ENCODE assay signal across 14 mouse cellular contexts in genomic region chr11:69327648-69328047, GRCm38 (mm10). TPM values are rescaled to one million over a fixed set of nuclear protein-coding genes. Genes with fewer than 3 reads are reported as not detected.
DNase-seq lines count a peak whose midpoint lies in the region; ATAC-seq lines count a peak whose summit lies in the region.
"Had no signal": no experiment of that assay in that cellular context is flagged by ENCODE, and none has a peak within 500 bp of the region (broad histone marks: within the 10 kb centered on the region; RNA-seq: fewer than 3 reads in every experiment).

No protein-coding gene starts in this region.

- WGBS in lung, embryonic 15.5 days: 36% methylated on average over 6 of the region's 6 CpGs
- 64% methylated on average over 6 of the region's 6 CpGs for WGBS in midbrain, embryonic 14.5 days
- WGBS in midbrain, embryonic 13.5 days: 65% methylated on average over 6 of the region's 6 CpGs
- 56% methylated on average over 6 of the region's 6 CpGs for WGBS in forebrain, embryonic 12.5 days

- DNase-seq in lung, postnatal 10 days: no peak
- DNase-seq in midbrain, embryonic 14.5 days: no peak
- DNase-seq in induced T-regulatory cell, adult 2 months (ENCODE audit: low read depth): peak; percentile 40
- peak; percentile 37 for DNase-seq in naive thymus-derived CD4-positive, alpha-beta T cell, adult 2 months (ENCODE audit: low read depth)
- DNase-seq: cerebellum, adult 11 months; cerebellum, postnatal 36 days; gastrocnemius, adult 2 months; gastrocnemius, postnatal 25 days had no signal

- no peak for ATAC-seq in lung, embryonic 15.5 days (ENCODE audit: borderline replicate concordance, extremely low read depth, low FRiP score, low TSS enrichment)
- ATAC-seq in midbrain, embryonic 14.5 days (ENCODE audit: low FRiP score, low TSS enrichment): no peak
- ATAC-seq in midbrain, embryonic 13.5 days: no peak
- no peak for ATAC-seq in forebrain, embryonic 12.5 days (ENCODE audit: low FRiP score)
- ATAC-seq: forebrain, embryonic 14.5 days; hindbrain, embryonic 16.5 days had no signal

- no peaks in the 10 kb centered on the region for H3K36me3 ChIP-seq in lung, embryonic 15.5 days
- no peaks in the 10 kb centered on the region for H3K36me3 ChIP-seq in midbrain, embryonic 14.5 days (ENCODE audit: control insufficient read depth, insufficient read depth, low read length)
- H3K36me3 ChIP-seq in midbrain, embryonic 13.5 days: no peaks in the 10 kb centered on the region
- H3K36me3 ChIP-seq in forebrain, embryonic 12.5 days (replicated peaks): no peaks in the 10 kb centered on the region
- H3K36me3 ChIP-seq: heart, embryonic 12.5 days had no signal

- H3K4me1 ChIP-seq in lung, embryonic 15.5 days: peaks cover 45% of the 10 kb centered on the region
- H3K4me1 ChIP-seq in midbrain, embryonic 14.5 days (ENCODE audit: control insufficient read depth, insufficient read depth, low read length): peaks cover 30% of the 10 kb centered on the region
- H3K4me1 ChIP-seq in midbrain, embryonic 13.5 days (replicated peaks): peaks cover 51% of the 10 kb centered on the region
- H3K4me1 ChIP-seq in forebrain, embryonic 12.5 days: peaks cover 50% of the 10 kb centered on the region

- H3K4me3 ChIP-seq in lung, embryonic 15.5 days: no peak overlapping the region
- no peak overlapping the region for H3K4me3 ChIP-seq in midbrain, embryonic 14.5 days (replicated peaks; ENCODE audit: low read depth, low read length)
- no peak overlapping the region for H3K4me3 ChIP-seq in midbrain, embryonic 13.5 days (replicated peaks)
- no peak overlapping the region for H3K4me3 ChIP-seq in forebrain, embryonic 12.5 days (replicated peaks)
- H3K4me3 ChIP-seq: gastrocnemius, adult 2 months had no signal

- H3K4me2 ChIP-seq in lung, embryonic 15.5 days: peak overlapping the region; percentile 92; the same call in 1 of the 2 replicates
- H3K4me2 ChIP-seq in midbrain, embryonic 14.5 days (ENCODE audit: low read length): peak overlapping the region; percentile 7; the same call in 1 of the 2 replicates
- H3K4me2 ChIP-seq in midbrain, embryonic 13.5 days (replicated peaks): no peak overlapping the region
- H3K4me2 ChIP-seq in forebrain, embryonic 12.5 days: no peak overlapping the region

- no peak overlapping the region for H3K9ac ChIP-seq in lung, embryonic 15.5 days
- H3K9ac ChIP-seq in midbrain, embryonic 14.5 days (replicated peaks; ENCODE audit: low read length): no peak overlapping the region
- no peak overlapping the region for H3K9ac ChIP-seq in midbrain, embryonic 13.5 days (replicated peaks)
- H3K9ac ChIP-seq in forebrain, embryonic 12.5 days: no peak overlapping the region
- H3K9ac ChIP-seq: heart, embryonic 12.5 days had no signal

- no peaks in the 10 kb centered on the region for H3K9me3 ChIP-seq in lung, embryonic 15.5 days
- no peaks in the 10 kb centered on the region for H3K9me3 ChIP-seq in midbrain, embryonic 14.5 days (ENCODE audit: control insufficient read depth, low read length)
- no peaks in the 10 kb centered on the region for H3K9me3 ChIP-seq in midbrain, embryonic 13.5 days
- no peaks in the 10 kb centered on the region for H3K9me3 ChIP-seq in forebrain, embryonic 12.5 days
- H3K9me3 ChIP-seq: heart, embryonic 12.5 days had no signal

- peaks cover 25% of the 10 kb centered on the region for H3K27me3 ChIP-seq in lung, embryonic 15.5 days
- H3K27me3 ChIP-seq in midbrain, embryonic 14.5 days (ENCODE audit: control insufficient read depth, insufficient read depth, low read length): peaks cover 12% of the 10 kb centered on the region
- H3K27me3 ChIP-seq in midbrain, embryonic 13.5 days: peaks cover 33% of the 10 kb centered on the region
- peaks cover 50% of the 10 kb centered on the region for H3K27me3 ChIP-seq in forebrain, embryonic 12.5 days

- no peak overlapping the region for H3K27ac ChIP-seq in lung, embryonic 15.5 days
- H3K27ac ChIP-seq in midbrain, embryonic 14.5 days (replicated peaks; ENCODE audit: low read depth, low read length): no peak overlapping the region
- no peak overlapping the region for H3K27ac ChIP-seq in midbrain, embryonic 13.5 days
- no peak overlapping the region for H3K27ac ChIP-seq in forebrain, embryonic 12.5 days
- H3K27ac ChIP-seq: gastrocnemius, adult 2 months had no signal

RNA-seq across cellular contexts. Expression of gene Kcnab3, which starts 1.6 kb away (rescaled TPM):
- polyA plus RNA-seq in lung, embryonic 15.5 days (2015; fragmentation: Nextera tagmentation; extraction: Ambion mirVana): 0.74 and 1.1 TPM in 2 replicates
- polyA plus RNA-seq in midbrain, embryonic 14.5 days (2014; fragmentation: Nextera tagmentation; extraction: Ambion mirVana): 4.1 and 4.3 TPM in 2 replicates
- 3.9 and 4.9 TPM in 2 replicates for polyA plus RNA-seq in midbrain, embryonic 13.5 days (2015; fragmentation: Nextera tagmentation; extraction: Ambion mirVana)
- polyA plus RNA-seq in forebrain, embryonic 12.5 days (2016; fragmentation: Nextera tagmentation; extraction: Ambion mirVana): 5.1 and 5.5 TPM in 2 replicates

RNA-seq across cellular contexts. Expression of gene Trappc1, which starts 3.9 kb away (rescaled TPM):
- 150 and 157 TPM in 2 replicates for polyA plus RNA-seq in lung, embryonic 15.5 days (2015; fragmentation: Nextera tagmentation; extraction: Ambion mirVana)
- 189 and 220 TPM in 2 replicates for polyA plus RNA-seq in midbrain, embryonic 14.5 days (2014; fragmentation: Nextera tagmentation; extraction: Ambion mirVana)
- polyA plus RNA-seq in midbrain, embryonic 13.5 days (2015; fragmentation: Nextera tagmentation; extraction: Ambion mirVana): 221 and 223 TPM in 2 replicates
- 185 and 192 TPM in 2 replicates for polyA plus RNA-seq in forebrain, embryonic 12.5 days (2016; fragmentation: Nextera tagmentation; extraction: Ambion mirVana)

RNA-seq across cellular contexts. Expression of gene Cntrob, which starts 4.1 kb away (rescaled TPM):
- 24.3 and 24.6 TPM in 2 replicates for polyA plus RNA-seq in lung, embryonic 15.5 days (2015; fragmentation: Nextera tagmentation; extraction: Ambion mirVana)
- polyA plus RNA-seq in midbrain, embryonic 14.5 days (2014; fragmentation: Nextera tagmentation; extraction: Ambion mirVana): 14.9 and 18.6 TPM in 2 replicates
- 29.8 and 30.8 TPM in 2 replicates for polyA plus RNA-seq in midbrain, embryonic 13.5 days (2015; fragmentation: Nextera tagmentation; extraction: Ambion mirVana)
- polyA plus RNA-seq in forebrain, embryonic 12.5 days (2016; fragmentation: Nextera tagmentation; extraction: Ambion mirVana): 49.0 and 52.6 TPM in 2 replicates

RNA-seq across cellular contexts. Expression of gene Rnf227, which starts 12.6 kb away (rescaled TPM):
- 12.0 and 14.8 TPM in 2 replicates for polyA plus RNA-seq in lung, embryonic 15.5 days (2015; fragmentation: Nextera tagmentation; extraction: Ambion mirVana)
- 222 and 270 TPM in 2 replicates for polyA plus RNA-seq in midbrain, embryonic 14.5 days (2014; fragmentation: Nextera tagmentation; extraction: Ambion mirVana)
- polyA plus RNA-seq in midbrain, embryonic 13.5 days (2015; fragmentation: Nextera tagmentation; extraction: Ambion mirVana): 146 and 155 TPM in 2 replicates
- 44.8 and 46.3 TPM in 2 replicates for polyA plus RNA-seq in forebrain, embryonic 12.5 days (2016; fragmentation: Nextera tagmentation; extraction: Ambion mirVana)

RNA-seq across cellular contexts. Expression of gene Chd3, which starts 41.6 kb away (rescaled TPM):
- 56.7 and 59.4 TPM in 2 replicates for polyA plus RNA-seq in lung, embryonic 15.5 days (2015; fragmentation: Nextera tagmentation; extraction: Ambion mirVana)
- 77.5 and 80.8 TPM in 2 replicates for polyA plus RNA-seq in midbrain, embryonic 14.5 days (2014; fragmentation: Nextera tagmentation; extraction: Ambion mirVana)
- polyA plus RNA-seq in midbrain, embryonic 13.5 days (2015; fragmentation: Nextera tagmentation; extraction: Ambion mirVana): 83.5 and 91.9 TPM in 2 replicates
- 94.3 and 98.3 TPM in 2 replicates for polyA plus RNA-seq in forebrain, embryonic 12.5 days (2016; fragmentation: Nextera tagmentation; extraction: Ambion mirVana)

Comparison
In these comparisons a context has a peak if more than half of its experiments do, and no peak if none do; other contexts are left out.
1. H3K4me2 ChIP-seq: peak in lung, embryonic 15.5 days (single experiment) and midbrain, embryonic 14.5 days (single experiment); none in midbrain, embryonic 13.5 days (single experiment) and forebrain, embryonic 12.5 days (single experiment).
2. DNase-seq: peak in induced T-regulatory cell, adult 2 months (single experiment) and naive thymus-derived CD4-positive, alpha-beta T cell, adult 2 months (single experiment); none in lung, postnatal 10 days (single experiment) and midbrain, embryonic 14.5 days (single experiment).